Mouse (Mus musculus) natural killer cell, adult 2 months (primary cell): ENCODE measurements around the gene Gucy2g.

Experiments used
- DNase-seq, 2 experiments: peaks; one replicate each; pipeline ENCODE4 v3.0.0; 2022; ENCODE audit warnings: low spot score in 2 of 2

The Gucy2g gene

DNA sequence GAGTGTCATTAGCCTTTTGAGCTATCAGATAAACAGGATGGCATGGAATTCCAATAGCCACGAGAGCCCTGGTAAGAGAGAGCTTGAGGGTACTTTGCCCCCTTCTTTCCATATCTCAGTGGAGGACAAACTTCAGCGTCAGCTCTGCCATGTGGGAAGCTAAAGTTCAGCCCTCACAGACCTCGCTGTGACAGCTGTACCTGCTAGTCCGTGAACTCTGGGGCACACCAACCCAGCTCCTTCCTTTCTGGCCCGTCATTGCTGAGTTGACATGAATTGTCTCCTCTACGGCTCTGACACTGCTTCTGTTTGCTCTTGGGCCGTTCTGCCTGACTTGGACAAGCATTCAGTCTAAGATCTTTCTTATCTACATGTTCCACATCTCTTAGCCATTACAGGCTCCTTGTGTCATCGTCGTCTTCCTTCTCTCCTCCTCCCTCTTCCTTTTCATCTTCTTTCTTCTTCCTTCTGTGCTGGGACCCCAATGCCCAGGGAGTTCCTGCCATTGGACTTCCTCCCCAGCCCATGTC, 7.0 kb upstream of the Gucy2g start:
- no peak for DNase-seq

DNA sequence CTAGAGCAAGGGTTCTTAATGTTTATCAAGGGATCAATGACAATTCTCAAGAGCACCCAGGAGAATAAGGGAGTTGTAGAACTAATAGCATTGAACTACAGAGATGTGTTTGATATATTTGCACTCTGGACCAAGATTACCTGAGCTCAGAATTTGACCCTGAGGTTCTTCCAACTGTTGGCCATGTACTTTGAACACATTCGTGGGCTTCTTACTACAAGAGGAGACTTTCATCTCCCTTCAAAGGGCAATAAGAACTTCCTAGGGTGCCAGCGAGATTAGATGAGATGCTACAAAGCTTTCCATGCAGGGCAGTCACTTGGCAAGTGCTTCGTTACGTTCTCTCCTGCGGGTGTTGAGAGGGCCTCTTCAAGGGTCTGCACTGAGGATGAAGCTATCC, 6.5 kb upstream of the Gucy2g start:
- DNase-seq, result no peak

DNA sequence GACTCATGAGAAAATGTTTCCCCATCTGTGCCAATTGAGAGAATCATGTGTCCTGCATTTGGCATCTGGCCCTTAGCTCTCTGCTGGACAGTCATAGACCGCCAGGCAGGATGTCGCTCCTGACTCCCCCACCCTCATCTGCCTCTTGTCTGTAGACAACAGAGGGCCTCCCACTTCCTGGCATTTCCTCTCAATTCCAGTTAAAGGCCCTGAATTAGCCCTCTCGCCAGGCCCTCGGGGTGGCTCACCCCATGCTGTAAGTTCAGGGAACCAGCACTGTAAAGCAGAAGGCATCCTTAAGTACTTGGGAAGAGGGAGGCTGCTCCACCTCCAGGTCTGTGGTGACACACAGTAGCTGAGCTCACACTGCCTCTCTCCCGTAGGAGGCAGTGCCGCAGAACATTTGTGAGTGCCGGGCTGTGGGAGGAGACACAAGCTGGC, 3.8 kb upstream of the Gucy2g start:
- no peak for DNase-seq

DNA sequence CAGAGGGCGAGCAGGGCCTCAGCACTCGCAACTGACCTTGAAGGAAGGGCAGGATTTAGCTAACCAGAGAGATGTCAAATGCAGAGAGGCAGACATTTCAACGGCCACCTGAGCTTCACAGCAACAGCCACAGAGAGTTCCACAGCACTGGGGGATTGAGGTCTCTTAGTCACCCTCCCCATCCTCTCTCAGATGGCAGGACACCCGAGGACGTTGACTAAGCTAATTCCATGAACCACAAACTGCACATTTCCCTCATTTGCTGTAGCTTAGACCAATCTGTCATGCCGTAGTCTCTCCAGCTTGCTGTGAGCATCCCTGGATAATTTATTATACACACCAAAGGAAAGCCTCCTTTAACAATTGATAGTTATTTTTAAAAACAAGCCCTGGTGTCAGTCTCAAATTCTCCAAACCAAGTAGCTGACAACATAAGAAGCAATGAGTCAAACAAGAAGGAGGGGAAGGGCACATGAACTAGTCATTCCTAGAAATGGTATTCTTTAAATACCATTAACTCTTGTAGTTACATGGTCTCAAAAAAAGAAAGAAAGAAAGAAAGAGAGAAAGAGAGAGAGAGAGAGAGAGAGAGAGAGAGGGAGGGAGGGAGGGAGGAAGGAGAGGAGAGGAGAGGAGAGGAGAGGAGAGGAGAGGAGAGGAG, 1.1 kb downstream of the Gucy2g start:
- no peak for DNase-seq

DNA sequence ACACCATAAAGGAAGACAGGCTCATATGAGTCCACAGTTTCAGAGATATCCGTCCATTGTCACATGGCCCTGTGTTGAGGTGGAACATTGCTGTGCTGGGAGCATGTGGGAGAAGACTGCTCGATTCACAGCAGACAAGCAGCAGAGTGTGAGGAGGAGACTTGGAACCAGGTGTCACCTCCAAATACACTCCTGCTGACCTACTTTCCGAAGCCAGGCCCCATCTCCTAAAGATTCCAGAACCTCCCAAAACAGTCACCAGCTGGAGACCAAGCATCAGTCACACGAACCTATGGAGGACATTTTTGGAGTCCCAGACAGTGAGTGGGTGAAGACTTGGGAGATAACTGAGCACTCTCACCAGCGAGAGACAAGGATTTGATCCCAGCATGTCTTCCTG, 4.5 kb downstream of the Gucy2g start:
- no peak for DNase-seq

DNA sequence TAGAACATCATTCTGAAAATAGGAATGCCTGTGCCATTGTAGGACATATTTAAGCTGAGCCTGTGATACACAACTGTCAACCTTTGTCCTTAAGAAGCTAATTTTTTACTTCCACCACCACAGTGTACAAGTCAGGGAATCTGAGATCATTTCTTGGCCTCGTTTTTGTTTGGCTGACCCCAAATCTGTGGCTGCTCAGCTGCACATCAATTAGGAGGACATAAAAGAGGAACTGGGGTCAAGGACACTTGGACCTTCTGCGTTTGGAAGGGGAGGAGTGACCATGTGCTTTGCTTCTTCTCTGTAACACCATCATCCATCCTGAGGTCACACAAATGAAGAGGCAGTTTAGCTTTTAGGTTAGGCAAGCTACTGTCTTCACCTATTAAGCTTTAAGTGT, 5.0 kb downstream of the Gucy2g start:
- no peak for DNase-seq

DNA sequence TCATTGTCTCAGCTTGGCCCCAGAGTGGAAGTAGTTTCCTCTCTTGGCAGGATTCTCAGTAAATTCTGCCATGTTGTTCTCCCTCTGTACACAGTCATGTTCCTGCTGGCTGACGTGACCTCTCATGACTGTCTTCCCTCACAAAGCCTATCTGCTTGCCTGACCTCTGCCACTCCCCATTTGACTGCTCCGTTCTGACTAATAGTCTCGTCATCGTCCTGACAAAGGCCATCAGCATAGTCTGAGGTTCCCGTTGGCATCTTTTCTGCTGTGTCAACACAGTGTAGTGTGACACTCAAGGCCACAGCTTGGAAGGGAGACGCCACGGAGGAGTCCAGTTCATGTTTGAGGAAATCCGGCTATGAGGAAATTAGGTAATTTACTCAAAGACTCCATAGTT, 8.9 kb downstream of the Gucy2g start:
- DNase-seq, result no peak

DNA sequence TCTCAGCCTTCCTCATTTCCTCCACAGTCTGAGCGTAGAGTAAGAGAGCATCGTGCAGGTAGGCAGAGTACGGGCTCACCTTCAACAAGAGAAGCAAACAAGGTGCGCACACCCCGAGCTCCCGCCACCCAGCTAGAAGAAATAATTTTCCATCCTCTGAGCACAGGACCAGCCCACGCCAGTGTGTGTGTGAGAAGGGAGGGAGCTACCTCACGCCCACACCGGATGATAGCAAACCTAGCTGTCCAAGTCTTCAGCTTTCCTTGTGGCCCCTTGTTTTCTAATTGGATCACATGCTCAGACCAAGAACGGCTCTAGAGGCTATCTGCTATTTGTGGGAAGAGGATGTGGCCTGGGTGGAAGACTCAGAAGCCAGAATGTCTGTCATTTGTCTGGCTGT, 10.0 kb downstream of the Gucy2g start:
- DNase-seq, result no peak

DNA sequence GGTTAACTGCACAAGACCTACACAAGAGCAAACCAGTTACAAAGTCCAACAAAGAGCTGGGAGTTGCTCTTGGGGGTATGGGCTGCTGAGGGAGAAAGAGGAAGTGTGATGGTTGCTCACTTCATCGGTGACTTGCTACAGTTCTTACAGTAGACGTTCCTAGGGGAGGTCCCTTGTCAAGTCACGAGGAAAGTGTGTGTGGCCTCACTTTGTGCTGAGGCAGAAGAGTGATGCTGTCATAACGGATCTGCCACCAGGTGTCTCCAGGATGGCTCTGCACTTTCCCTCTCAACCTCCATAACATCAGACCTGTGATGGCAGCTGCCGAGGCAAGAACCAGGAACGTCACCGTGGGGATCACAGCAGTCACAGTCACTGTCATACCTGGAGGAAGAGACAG, 13.9 kb downstream of the Gucy2g start:
- DNase-seq, result peak in 1 of 2 experiments; percentile 38

DNA sequence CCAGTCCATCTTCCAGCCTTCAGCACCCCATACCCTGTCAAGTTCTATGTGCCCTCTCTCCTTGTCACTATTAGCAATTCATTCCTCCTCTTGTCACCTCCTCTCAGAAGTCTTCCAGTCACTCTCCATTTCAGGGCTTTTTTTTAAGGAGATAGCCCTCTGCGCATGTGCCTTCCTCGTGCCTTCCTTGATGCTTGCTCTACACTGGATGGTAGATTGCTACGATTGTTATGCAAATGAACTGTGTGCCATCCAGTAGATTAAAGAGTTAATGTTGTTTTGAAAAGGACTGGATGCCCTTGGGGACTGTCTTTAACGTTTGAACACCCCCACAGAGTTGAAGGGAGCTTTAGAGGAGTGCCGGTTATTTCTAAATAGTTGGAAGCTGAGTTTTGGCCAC, 14.4 kb downstream of the Gucy2g start:
- DNase-seq, result no peak

DNA sequence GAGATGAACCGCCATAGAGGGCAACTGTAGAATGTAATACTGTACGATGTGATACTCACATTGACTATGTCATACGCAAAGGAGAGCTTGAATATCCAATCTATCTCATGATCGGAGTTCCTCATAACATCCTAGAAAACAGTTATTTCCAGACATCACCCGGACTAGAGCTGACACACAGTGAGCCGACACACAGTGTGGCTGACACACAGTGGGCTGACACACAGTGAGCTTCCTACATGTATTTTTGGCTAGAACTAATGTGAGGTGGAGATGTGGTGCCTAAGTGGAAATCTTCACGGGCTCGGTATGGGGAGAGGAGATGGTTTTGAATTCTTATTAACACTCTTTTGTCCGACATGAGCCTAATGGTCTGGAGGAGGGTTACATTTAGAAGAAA, 18.8 kb downstream of the Gucy2g start:
- no peak for DNase-seq

DNA sequence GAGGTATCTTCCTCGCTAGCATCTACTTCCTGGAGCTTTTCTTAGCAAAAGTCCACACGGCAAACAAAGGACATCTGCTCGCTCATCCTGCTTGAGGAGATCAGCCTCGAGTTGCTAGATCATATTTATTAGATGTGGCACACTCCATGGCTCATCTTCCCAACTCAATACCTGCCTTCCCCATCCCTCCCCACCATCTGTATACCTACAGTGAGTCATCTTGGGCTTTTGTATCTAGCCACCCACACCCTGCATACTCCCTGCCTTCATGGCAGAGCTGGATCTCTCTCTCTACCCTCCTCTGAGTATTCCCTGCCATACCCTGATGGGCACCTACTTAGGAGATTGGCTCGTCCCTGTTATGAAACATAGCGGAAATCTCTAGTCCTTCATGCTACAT, 19.8 kb downstream of the Gucy2g start:
- DNase-seq, result no peak

DNA sequence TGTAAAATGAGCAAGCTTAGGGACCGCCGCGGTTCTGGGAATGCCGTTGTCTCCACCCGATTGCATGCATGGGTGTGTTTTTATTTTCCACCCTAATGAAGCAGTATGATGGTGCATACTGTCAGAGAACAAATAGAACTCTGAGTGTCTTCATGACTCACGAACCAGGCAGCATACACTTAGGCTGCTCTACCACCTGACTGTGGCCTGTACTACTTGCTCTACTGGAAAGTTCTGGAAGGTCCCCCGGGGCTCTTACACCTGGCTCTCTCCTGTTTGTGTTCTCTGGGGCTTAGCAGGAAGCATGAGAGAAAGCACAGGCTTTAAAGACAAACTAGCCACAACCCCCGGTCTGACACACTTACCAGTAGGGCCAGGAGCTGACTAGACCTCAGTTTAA, 21.7 kb downstream of the Gucy2g start:
- DNase-seq, result no peak

DNA sequence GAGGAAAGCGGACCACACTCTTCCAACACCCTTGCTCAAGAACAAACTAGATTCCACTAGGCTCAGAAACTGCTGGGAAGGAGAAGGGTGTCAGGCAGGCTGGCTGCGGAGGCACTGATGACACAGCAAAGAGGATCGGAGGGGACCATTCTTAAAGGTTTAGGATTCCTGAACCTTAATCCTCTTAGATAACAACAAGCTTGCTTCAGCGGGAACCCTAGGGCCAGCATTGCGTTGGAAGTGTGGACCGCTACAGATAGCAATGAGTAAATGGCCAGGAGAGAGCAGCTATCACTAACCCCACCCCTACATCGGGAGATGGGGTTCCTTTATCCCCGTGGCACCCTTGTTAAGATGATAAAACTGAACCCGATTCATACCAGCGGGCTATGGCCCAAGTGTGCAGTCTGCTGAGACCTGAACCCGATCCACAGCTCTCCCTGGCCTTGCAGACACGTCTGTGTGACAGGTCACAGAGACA, 22.3 kb downstream of the Gucy2g start:
- DNase-seq, result no peak

DNA sequence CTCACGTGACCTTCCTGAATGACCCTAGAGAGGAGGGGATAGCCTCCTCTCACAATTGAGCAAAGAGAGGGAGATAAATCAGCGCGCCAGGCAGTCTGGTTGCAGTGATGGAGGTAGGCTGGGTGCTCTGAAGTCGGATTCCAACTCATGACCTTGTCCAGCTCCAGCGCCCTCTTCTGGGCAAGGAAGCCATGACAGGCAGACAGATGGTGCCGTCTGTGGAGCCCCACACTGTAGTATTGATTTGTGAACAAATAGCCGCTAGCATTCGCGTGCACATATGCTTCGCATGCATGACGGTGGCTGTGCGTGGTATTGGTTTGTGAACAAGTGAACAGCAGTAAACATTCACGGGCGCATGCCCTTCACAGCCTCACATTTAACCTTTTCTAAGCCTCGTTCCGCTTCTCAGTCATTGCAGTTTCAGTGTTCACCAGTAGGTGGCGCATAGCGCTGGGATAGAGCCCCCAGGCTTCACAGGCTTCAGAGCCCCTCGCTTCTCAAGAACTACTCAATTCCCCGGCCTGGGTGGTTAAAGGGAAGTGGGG, 22.8 kb downstream of the Gucy2g start:
- peak; percentile 71 to 83 for DNase-seq

DNA sequence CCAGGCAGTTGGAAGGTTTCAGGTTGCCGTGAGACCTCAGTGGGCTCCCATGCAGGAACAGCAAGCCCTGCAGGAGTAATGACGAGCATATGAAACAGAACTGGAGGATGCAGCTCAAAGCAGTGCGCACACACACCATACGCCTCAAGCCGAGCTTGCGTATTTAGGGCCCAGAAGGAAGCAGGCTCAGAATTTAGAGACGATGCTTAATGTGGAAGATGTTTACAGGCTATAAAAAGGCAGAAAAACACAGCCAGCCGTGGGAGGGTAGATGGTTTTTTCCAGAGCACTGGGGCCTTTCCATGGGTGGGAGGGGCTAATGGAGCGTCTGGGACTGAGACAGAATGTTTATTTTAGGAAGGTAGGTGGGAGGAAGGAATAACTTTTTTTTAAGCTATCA, 23.7 kb downstream of the Gucy2g start:
- DNase-seq, result no peak

DNA sequence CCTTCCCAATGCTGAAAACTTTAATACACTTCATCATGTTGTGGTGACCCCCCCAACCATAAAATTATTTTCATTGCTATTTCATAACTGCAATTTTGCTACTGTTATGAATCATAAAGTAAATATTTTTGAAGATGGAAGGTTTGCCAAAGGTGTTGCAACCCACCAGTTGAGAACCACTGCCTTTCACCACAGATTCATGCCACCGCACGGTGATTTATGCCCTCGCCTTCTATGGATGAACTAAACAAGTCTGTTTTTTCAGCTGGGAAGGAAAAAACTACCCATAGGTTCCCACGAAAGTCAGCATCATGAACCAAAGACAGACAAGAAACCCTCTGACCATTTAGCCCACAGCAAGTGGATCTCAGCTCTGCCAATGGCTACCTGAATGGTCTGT, 24.2 kb downstream of the Gucy2g start:
- DNase-seq, result no peak

DNA sequence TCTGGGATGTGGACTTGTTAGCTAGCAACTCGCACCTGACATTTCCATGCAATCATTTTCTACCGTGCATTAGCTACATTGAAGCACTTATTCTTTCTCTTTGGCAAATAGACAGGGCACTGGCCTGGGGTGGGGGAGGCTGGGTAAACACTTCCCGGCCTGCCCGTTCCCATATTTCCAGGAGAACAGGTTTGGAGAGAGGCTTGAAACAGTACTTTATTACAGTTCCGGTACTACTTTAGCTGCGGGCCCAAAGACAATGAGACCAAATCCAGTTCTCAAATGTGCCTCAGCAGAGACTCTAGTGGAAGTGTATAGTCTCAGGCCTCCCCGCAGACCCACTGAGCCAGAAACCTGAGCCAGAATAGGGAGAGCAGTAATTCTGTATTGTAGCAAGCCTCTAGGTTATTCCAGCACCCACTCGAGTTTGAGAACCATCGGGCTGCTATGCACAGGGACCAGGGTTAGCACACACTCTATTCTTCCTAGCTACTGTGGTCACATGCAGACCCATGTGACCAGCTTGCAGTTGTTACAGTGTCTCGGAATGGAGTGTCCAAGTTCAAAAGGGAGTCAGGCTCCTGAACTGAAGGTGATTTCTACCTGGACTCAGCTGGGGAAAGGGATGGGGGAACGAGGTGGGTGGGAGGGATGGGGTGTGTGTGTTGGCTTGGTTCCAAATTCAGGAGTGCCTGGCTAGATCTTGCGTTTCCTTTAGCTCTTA, 27.3 kb downstream of the Gucy2g start:
- no peak for DNase-seq

DNA sequence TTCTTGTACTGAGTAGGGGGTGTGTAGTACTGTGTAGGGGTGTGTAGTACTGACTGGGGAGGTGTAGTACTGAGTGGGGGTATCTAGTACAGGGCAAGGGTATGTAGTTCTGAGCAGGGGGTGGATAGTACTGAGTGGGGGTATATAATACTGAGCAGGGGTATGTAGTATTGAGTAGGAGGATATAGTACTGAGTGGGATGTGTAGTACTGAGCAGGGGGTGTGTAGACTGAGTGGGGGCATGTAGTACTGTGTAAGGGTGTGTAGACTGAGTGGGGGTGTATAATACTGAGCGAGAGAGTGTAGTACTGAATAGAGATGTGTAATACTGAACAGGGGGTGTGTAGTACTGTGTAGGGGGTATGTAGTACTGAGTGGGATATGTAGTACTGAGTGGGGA, 29.3 kb downstream of the Gucy2g start:
- no peak for DNase-seq

DNA sequence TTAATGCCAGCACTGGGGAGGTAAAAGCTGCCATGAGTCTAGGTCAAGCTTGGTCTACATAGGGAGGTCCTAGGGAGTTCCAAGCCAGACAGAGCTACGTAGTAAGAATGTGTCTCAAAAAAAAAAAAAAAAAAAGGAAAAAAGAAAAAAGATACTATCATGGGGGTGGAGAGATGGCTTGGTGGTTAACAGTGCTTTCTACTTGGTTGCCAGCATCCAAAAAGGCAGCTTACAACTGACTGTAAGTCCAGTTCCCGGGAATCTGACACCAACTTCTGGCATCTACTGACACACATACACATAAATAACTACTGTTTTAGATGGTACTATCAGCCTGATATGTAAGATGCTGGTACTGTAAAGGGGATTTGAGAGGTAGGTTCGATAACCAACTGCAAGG, 32.0 kb downstream of the Gucy2g start:
- no peak for DNase-seq

DNA sequence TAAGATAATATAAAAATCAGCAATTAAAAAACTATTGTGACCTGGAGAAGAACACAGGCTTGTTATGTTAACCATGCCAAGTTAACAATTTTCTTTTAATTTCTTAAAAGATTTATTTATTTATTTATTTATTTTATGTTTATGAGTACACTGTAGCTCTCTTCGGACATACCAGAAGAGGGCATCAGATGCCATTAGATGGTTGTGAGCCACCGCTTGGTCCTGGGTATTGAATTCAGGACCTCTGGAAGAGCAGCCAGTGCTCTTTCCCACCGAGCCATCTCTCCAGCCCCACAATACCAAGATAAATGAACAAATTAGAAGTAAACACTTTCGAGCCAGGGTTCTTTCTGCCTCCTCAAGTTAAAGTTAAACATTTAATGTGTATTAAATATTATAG, 32.4 kb downstream of the Gucy2g start:
- DNase-seq, result no peak

DNA sequence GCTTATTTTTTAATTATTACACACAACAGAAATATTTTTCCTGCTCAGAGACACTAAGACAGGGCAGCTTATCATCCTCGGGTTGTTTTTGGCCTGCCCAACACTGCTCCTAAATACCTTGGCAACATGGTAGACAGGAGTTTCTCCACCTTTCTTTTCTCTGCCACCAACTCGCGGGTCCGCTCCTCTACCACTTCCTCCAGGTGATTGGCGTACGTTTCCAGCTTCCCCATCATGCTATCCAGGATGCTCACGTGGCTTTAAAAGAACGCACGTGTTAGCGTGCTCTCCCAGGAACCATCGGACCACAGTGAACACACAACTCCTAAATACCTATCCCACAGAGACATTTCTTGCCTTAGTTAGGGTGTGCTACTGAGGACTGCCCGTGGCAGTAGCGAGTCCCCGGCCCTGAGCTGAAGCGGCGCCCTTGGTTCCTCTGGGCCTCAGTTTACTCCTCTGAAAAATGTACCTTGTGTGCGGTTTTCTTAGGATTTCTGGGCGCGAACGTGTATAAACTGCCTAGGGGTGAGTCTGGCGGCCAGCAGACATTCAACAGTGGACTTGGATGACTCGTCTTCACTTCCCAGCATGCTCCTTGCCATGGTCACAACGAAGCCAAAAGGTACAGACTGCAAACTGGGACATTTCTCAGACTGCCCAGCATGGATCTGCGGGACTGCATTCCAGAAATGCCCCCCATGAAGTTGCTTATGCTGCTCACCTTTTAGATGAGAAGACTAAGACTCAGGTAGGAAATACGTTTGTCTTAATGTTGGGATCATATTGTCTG, 33.1 kb downstream of the Gucy2g start:
- no peak for DNase-seq
